Mouse (Mus musculus): ENCODE results near the gene Ier5l. TPM values are rescaled to one million over a fixed set of nuclear protein-coding genes. Genes with fewer than 3 reads are reported as not detected.
A peak's percentile ranks its signal among the peaks of the same experiment; 100 is the strongest.

Gene Ier5l
- polyA plus RNA-seq, 1 experiment from 2014 or later, result 2.0 TPM

GRCm38 (mm10) chr2:30446891-30447826 lies 26.9 kb downstream of the Ier5l start:
- Histone ChIP-seq H3K4me2 (no peak overlapping the region), H3K36me3 (peaks cover 56% of the 10 kb centered on the region), H3K9me3 (no peaks in the 10 kb centered on the region), H3K9ac (no peak overlapping the region), H3K27me3 (no peaks in the 10 kb centered on the region), H3K4me1 (peaks cover 51% of the 10 kb centered on the region), H3K27ac (peak overlapping the region; percentile 58), H3K4me3 (no peak overlapping the region)
- 72% methylated on average over 10 of the region's 10 CpGs for WGBS
- ATAC-seq (ENCODE audit: borderline replicate concordance, extremely low read depth, low FRiP score, low TSS enrichment), result no peak

- Histone ChIP-seq H3K36me3 (peaks cover 48% of the 10 kb centered on the region), H3K4me1 (peaks cover 63% of the 10 kb centered on the region)
- no peak for ATAC-seq (ENCODE audit: borderline replicate concordance, extremely low read depth, low FRiP score, low TSS enrichment)
Measured at GRCm38 (mm10) chr2:30445312-30445711, 28.7 kb downstream of the Ier5l start.

GRCm38 (mm10) chr2:30444450-30444849 lies 29.6 kb downstream of the Ier5l start:
- peaks cover 46% of the 10 kb centered on the region for H3K36me3 ChIP-seq
- peak overlapping the region; percentile 70; the same call in 1 of the 2 replicates for H3K4me2 ChIP-seq
- H3K4me1 ChIP-seq, result peaks cover 72% of the 10 kb centered on the region
- no peak overlapping the region for H3K4me3 ChIP-seq
- no peaks in the 10 kb centered on the region for H3K27me3 ChIP-seq
- no peaks in the 10 kb centered on the region for H3K9me3 ChIP-seq
- ATAC-seq (ENCODE audit: borderline replicate concordance, extremely low read depth, low FRiP score, low TSS enrichment), result no peak
- no peak overlapping the region for H3K9ac ChIP-seq
- peak overlapping the region; percentile 99 for H3K27ac ChIP-seq

More at GRCm38 (mm10) chr2:30445312-30445711, 28.7 kb downstream of the Ier5l start:
- no peaks in the 10 kb centered on the region for H3K27me3 ChIP-seq
- H3K4me3 ChIP-seq, result no peak overlapping the region
- peak overlapping the region; percentile 99 for H3K27ac ChIP-seq
- peak overlapping the region; percentile 32 for H3K9ac ChIP-seq
- H3K9me3 ChIP-seq, result no peaks in the 10 kb centered on the region
- 33% methylated on average over 2 of the region's 2 CpGs for WGBS
- 0 out of 2 replicates have a peak overlapping the region, but pooled peaks have one; percentile 11 for H3K4me2 ChIP-seq

DNA sequence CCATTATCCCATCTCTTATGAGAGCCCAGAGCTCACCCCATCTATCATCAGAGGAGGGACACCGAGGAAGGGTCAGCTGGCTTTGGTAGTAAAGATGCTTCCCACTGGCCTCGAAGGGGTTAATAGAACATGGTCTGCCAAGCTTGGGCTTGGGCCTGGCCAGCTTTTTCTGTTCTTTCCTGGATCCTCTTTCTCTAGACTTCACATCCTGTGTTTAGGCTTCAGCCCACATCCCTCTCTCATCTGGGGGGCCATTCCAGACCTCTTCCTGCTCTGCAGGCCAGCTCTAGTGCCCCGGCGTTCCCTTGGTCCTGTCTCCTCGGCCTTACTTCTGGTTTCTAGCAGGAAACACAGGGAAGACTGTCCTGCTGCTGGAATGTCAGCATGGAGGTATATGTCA lies 30.0 kb downstream of the Ier5l start:
- Histone ChIP-seq H3K4me1 (peaks cover 75% of the 10 kb centered on the region), H3K9me3 (no peaks in the 10 kb centered on the region), H3K4me3 (no peak overlapping the region), H3K9ac (peak overlapping the region; percentile 23; the same call in 1 of the 2 replicates), H3K4me2 (peak overlapping the region; percentile 70; the same call in 1 of the 2 replicates), H3K36me3 (peaks cover 46% of the 10 kb centered on the region), H3K27ac (peak overlapping the region; percentile 99), H3K27me3 (no peaks in the 10 kb centered on the region)
- no peak for ATAC-seq (ENCODE audit: borderline replicate concordance, extremely low read depth, low FRiP score, low TSS enrichment)
- WGBS, result 37% methylated on average over 5 of the region's 5 CpGs

DNA sequence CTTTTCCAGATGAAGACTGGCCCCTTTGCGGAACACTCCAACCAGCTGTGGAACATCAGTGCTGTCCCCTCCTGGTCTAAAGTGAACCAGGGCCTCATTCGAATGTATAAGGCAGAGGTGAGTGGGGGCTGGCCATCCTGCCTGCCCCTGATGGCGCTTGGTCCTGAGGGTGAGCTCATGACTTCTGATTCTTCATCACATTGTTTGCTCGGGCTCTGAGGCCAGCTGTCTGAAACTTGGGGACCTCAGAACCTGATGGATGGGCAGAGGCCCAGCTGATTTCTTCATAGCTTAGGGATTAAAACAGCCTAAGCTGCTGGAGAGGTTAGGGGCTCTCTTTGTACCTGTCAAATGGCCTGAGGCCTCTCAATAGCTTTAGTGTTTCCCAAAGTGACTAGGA lies 30.7 kb downstream of the Ier5l start:
- H3K4me1 ChIP-seq, result peaks cover 75% of the 10 kb centered on the region
- H3K36me3 ChIP-seq, result peaks cover 47% of the 10 kb centered on the region
- H3K27ac ChIP-seq, result peak overlapping the region; percentile 99
- H3K9me3 ChIP-seq, result no peaks in the 10 kb centered on the region
- H3K4me3 ChIP-seq, result peak overlapping the region; percentile 8
- peak overlapping the region; percentile 70 for H3K4me2 ChIP-seq
- ATAC-seq (ENCODE audit: borderline replicate concordance, extremely low read depth, low FRiP score, low TSS enrichment), result no peak
- H3K9ac ChIP-seq, result peak overlapping the region; percentile 23; the same call in 1 of the 2 replicates
- WGBS, result 26% methylated on average over 4 of the region's 4 CpGs
- H3K27me3 ChIP-seq, result no peaks in the 10 kb centered on the region

DNA sequence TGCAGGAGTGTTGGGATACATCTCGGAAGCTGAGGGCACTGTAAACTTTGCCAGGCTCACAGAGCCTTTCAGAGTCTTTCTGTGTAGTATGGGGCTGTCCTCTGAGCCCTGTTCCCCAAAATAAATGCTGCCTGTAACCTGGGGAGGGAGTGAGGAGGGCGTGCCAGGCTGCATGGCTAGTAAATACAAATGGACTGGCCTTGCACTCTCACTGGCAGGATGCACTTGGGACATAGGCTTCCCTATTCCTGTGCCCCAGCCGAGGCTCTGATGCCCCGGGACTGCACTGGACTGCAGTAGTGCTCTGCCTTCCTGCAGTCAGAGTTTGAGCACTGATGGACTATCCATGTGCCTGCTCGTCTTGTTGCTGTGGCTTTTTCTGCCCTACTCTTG lies 31.5 kb downstream of the Ier5l start:
- H3K36me3 ChIP-seq, result peaks cover 47% of the 10 kb centered on the region
- H3K9ac ChIP-seq, result peak overlapping the region; percentile 63
- peaks cover 75% of the 10 kb centered on the region for H3K4me1 ChIP-seq
- no peak for ATAC-seq (ENCODE audit: borderline replicate concordance, extremely low read depth, low FRiP score, low TSS enrichment)
- no peaks in the 10 kb centered on the region for H3K9me3 ChIP-seq
- peak overlapping the region; percentile 36 for H3K4me3 ChIP-seq
- no peaks in the 10 kb centered on the region for H3K27me3 ChIP-seq
- peak overlapping the region; percentile 70 for H3K4me2 ChIP-seq
- H3K27ac ChIP-seq, result peak overlapping the region; percentile 99
- WGBS, result 14% methylated on average over 5 of the region's 5 CpGs

DNA sequence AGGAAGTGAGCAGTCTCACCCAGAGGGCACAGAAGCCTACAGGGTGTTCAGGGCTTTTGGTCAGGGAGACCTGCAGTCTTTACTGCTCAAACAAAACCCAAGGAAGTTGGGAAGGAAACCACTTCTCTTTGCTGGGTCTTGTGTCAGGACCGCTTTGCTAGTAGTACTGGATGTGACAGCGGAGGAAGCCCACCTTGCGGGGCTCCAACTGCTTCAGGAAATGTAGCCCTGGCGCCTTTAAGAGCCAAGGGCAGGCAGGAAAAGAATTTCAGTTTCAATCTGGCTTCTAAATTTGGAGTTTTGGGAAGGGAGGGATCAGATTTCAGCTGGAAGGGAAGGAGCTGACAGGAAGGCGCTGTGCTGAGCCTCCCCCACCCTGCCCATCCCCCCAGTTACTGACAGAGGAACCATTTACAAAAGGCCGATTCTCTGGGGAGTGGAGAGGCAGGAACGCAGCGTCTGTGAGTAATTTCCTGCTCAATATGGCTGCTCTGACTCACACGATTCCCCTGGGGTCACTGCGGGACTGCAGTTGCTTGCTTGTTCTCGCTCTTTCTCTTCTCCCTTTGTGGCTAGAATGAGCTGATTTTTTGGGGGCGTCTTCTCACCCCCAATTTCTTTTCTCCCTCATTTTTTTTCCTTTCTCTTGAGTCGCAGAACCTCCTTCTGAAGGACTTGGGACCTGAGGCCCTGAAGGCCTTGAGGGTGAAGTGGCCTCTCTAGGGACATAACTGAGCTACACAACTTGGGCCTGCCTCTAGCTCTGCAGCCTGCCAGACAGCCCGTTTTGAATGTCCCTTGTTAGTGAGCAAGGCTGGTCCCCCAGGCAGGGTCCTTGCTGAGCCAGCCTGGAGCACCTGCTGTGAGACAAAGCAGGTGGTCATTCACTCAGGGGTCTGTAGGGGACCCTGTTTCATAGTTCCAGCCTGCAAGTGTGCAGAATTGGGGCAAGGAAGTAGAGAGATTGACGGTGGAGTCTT lies 32.2 kb downstream of the Ier5l start:
- 1% methylated on average over 15 of the region's 15 CpGs for WGBS
- Histone ChIP-seq H3K9me3 (no peaks in the 10 kb centered on the region), H3K36me3 (peaks cover 46% of the 10 kb centered on the region), H3K4me3 (peak overlapping the region; percentile 36), H3K4me1 (peaks cover 69% of the 10 kb centered on the region), H3K4me2 (peak overlapping the region; percentile 70), H3K9ac (peak overlapping the region; percentile 63), H3K27ac (peak overlapping the region; percentile 99), H3K27me3 (no peaks in the 10 kb centered on the region)
- ATAC-seq (ENCODE audit: borderline replicate concordance, extremely low read depth, low FRiP score, low TSS enrichment), result peak; percentile 78

DNA sequence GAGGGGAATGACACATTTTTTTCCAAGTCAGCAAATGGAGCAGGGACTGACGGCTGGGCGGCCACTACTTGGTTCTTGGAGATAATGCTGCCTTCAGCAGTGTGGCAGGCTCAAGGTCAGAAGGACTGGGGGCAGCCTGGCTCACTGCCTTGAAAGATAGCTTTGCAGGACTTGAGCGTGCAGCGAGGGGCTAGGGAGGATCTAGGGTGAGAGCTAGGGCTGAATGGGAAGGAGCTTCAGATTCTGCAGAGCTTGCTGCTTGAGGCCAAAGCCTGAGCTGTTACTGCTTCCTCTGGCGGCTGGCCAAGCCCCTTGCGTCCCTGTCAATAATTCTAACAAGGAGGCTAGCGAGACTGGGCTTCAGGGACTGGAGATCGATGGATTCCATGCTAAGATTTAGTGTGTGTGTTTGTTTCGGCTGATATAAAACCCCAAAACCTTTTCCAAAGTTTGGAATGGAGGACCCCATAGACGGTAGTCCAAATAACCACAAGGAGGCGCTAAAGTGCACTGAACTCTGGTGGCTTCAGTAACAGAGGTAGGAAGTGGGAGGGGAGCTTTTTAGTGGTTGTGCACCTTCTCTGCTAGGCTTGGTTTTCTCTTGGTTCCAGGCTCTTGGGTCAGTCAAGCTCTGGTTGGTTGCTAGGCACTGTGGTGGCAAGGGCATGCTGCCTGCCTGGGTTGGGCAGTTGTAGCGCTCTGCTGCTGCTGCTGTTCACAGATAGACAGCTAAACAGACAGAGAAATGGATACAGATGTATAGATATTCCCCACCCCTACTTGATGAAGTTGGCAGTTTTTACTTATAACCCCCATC lies 33.1 kb downstream of the Ier5l start:
- ATAC-seq (ENCODE audit: borderline replicate concordance, extremely low read depth, low FRiP score, low TSS enrichment), result peak; percentile 40
- Histone ChIP-seq H3K27ac (peak overlapping the region; percentile 99), H3K9me3 (no peaks in the 10 kb centered on the region), H3K4me3 (peak overlapping the region; percentile 16), H3K27me3 (no peaks in the 10 kb centered on the region), H3K36me3 (peaks cover 42% of the 10 kb centered on the region), H3K4me2 (peak overlapping the region; percentile 70), H3K9ac (peak overlapping the region; percentile 63), H3K4me1 (peaks cover 67% of the 10 kb centered on the region)
- 5% methylated on average over 12 of the region's 12 CpGs for WGBS

DNA sequence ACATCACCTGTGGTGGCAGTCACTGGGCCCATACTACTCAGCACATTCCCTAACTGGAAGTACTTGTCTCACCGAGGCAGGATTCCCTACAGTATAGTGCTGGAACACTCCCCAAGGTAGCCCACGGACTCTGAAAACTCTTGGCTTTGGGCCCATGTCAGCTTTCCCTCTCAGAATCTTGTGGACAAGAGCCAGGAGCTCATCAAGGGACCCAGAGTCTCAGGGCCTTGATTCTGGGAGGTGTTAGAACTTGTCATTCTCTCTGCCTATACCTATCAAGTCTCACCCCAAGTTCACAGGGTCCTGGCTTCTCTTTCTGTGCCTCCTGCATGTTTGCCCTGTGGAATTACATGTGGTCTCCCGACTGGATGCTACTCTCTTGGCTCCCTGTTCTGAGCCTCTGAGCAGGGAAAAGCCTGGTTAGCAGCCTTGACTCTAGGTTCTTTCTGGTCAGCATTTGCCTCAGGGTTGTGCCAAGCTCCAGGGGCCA lies 33.8 kb downstream of the Ier5l start:
- H3K27me3 ChIP-seq, result no peaks in the 10 kb centered on the region
- H3K36me3 ChIP-seq, result peaks cover 42% of the 10 kb centered on the region
- H3K9ac ChIP-seq, result peak overlapping the region; percentile 8; the same call in 1 of the 2 replicates
- H3K9me3 ChIP-seq, result no peaks in the 10 kb centered on the region
- ATAC-seq (ENCODE audit: borderline replicate concordance, extremely low read depth, low FRiP score, low TSS enrichment), result no peak; the same call in 1 of the 2 replicates
- peaks cover 62% of the 10 kb centered on the region for H3K4me1 ChIP-seq
- WGBS, result 16% methylated on average over 3 of the region's 3 CpGs
- peak overlapping the region; percentile 99 for H3K27ac ChIP-seq
- peak overlapping the region; percentile 70; the same call in 1 of the 2 replicates for H3K4me2 ChIP-seq
- H3K4me3 ChIP-seq, result no peak overlapping the region

GRCm38 (mm10) chr2:30439631-30440030 lies 34.4 kb downstream of the Ier5l start:
- H3K9ac ChIP-seq, result no peak overlapping the region
- 85% methylated on average over 6 of the region's 6 CpGs for WGBS
- no peak overlapping the region for H3K4me3 ChIP-seq
- H3K9me3 ChIP-seq, result no peaks in the 10 kb centered on the region
- peaks cover 55% of the 10 kb centered on the region for H3K4me1 ChIP-seq
- H3K36me3 ChIP-seq, result peaks cover 42% of the 10 kb centered on the region
- H3K27me3 ChIP-seq, result no peaks in the 10 kb centered on the region
- ATAC-seq (ENCODE audit: borderline replicate concordance, extremely low read depth, low FRiP score, low TSS enrichment), result no peak
- peak overlapping the region; percentile 99 for H3K27ac ChIP-seq
- no peak overlapping the region for H3K4me2 ChIP-seq

Data from lung, embryonic 15.5 days (tissue).